Mouse (Mus musculus) layer of hippocampus, adult 9-11 months (tissue): ENCODE measurements at regions not wholly inside any gene's neighbourhood (a gene's known extent, or its start where the extent isn't known, plus 50 kb on each side); places are given as distances from the start of the nearest gene placed in this dataset.
A peak's percentile ranks its signal among the peaks of the same experiment; 100 is the strongest.

ENCODE experiments used
- DNase-seq: peaks from one replicate; pipeline ENCODE4 v3.0.0; 2022

DNA sequence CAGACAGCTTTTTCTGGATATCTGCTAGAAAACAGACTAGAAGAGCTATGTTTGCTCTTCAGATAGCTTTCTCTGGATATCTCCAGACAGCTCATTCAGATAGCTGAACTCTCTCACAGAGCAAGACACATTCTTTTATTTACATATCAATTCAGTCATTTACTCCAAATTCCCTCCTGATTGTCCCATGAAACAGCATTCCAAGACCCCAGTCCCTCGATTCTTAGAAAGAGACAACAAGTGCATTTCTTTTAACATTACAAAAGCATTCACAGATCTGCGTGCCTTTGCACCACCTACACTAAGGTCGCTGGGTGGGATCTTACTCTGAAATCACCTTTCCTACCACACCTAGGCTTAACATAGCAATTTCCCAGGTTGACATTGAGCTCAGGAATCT lies 1039.5 kb upstream of the Ddx18 start:
- DNase-seq, result no peak

DNA sequence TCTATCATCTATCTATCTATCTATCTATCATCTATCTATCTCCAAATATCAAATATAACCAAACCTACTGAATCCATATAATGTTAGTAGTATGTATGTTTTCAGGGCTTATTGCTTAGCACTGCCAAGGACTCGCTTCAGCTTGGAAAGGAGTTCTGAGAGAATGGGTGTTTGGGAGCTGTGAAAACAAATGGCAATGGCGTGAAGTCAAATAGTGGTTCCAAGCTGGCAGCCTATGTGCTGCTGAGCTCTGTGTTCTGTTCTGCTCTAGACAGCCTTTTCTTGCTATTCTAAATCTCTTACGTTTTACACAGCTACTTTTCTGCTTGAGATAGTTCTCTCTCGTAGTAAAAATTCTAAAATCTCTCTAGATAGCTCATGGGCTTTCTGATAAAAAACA lies 1008.2 kb upstream of the Ddx18 start:
- DNase-seq, result peak; percentile 15

DNA sequence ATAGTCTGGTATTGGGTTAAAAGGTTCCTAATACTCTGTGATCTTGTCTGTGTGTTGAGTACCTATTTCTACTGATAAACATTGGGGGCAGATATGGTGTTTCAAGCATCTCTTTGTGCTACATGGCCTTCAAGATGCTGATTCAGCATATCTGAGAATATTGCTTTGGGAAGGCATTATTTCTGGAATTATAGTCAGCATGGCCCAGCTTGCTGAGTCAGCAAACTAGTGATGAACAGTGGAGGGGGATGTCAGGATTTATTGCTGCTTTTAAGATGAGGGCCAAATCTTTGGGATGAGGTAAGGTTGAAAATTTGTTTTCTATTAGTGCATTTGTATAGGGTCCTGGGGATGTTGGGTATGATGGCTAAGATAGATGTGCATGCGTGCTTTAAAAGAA lies 983.8 kb upstream of the Ddx18 start:
- DNase-seq, result no peak

DNA sequence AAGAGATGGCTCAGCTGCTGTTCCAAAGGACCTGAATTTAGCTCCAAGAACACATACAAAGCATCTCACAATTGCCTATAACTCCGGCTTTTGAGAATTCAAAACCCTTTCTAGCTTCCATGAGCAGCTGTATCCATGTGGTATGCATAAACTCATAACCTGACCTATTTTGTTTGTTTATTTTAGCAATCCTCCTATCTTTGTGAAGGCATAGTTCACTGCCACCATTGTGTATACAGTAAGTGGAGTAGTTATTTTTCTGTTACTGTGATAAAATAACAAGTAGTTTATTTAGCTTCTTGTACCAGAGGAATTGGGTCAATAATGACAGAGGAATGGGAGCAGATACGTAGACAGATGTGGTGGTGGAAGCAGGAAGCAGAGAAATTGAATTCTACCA lies 941.8 kb upstream of the Ddx18 start:
- DNase-seq, result no peak

DNA sequence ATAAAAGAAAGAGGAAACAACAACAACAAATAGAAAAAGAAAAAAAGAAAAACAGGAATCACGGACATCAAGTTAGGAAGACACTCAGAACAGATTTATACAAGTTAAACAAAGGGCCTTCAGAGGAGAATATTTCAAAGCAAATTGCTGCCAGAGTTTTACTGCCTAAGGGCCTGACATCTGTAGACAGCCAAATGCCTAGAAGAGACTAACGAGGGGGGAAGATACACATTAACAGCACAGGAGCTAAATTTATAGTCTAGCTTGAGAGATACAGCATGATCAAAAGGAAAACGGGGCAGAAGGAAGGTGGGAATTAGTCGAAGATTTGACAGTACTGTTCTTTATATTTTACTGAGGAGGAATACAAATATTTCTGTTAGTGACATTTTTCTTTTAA lies 933.9 kb upstream of the Ddx18 start:
- no peak for DNase-seq

DNA sequence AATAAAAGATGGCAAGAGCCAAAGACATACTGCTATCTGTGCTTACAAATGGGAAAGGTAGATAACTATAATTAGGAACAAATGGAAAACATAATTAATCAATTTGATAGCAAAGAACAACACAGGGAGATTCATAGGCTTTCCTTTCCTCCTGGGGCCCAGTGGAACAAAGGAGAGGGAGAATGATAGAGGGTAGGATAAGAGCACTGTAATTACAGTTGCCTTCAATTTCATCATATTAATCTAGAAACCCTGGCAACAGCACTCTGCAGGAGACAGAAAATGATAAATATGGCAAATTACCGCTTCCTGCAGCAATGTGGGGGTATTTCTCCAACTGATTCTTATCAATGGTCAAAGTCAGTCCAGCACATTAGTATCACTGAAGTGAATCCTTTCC lies 910.2 kb upstream of the Ddx18 start:
- no peak for DNase-seq

DNA sequence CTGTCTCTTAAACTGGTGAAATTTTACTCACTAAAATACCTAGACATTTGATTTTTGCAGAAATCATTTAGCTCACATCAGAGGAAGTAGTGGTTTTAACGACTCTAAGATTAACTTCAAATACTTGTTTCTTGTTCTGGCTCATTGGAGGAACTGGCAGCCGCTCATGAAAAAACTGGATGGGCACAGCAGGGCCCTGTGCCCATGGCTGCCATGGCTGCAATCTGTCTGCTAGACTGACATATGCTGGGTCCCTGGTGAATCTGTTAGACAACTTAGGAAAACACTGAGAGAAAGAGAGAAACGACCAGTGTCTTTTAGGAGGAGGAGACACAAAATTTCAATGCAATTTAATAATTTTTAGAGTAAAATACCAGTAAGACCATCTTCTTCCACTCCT lies 896.1 kb upstream of the Ddx18 start:
- DNase-seq, result peak; percentile 32

DNA sequence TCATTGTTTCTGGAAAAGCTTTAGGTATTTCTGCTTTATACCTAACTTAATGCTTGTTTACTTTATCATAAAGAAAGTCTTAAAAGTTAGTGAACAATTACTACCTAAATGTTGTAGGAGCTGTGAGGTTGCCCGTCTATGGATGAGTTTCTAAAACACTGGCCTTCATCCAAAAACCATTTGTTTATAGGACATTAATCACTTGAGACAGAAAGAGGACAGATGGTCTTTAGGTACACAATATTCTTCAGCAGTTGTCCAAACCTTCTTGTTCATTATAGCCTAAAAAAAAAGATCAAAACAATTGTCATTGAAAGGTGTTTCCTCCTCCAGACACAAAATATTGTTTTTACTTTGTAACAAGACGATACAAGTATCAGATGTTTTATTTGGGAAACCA lies 891.3 kb upstream of the Ddx18 start:
- DNase-seq, result no peak

DNA sequence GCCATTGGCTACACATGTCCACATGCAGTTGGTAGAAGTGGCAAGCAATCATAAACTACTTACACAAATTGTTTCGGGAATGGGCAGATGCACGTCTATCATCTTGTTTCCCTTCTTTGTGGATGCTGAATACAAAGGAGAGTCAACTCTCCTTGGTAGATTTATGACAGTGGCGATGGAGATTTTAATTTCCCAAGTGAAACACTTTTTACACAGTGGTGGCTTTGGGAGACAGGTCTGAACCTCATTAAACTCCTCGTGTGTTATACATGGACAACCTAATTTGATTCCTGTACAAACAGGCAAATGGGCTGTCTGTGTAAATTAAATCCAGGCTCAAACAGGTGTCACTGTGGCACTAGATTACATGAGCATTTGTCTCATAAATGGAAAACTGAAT lies 887.1 kb upstream of the Ddx18 start:
- no peak for DNase-seq

DNA sequence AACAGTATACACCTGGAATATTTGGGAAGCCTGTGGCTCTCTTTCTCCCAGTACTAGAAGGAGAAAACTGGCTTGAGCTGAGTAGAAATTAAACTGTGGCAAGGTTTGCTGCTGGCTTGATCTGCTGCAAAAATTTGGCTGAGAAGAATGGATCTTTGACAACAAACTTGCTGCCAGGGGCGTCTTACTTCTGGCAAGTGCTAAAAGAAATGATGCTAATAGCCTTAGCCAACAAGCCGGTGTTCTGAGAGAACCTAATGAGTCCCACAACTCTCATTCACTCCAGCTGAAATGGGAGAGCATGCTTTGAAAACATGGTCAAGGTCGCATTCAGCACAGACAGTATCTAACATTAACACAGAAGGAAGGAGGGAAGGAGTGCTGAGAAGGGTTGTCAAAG lies 885.8 kb upstream of the Ddx18 start:
- no peak for DNase-seq

DNA sequence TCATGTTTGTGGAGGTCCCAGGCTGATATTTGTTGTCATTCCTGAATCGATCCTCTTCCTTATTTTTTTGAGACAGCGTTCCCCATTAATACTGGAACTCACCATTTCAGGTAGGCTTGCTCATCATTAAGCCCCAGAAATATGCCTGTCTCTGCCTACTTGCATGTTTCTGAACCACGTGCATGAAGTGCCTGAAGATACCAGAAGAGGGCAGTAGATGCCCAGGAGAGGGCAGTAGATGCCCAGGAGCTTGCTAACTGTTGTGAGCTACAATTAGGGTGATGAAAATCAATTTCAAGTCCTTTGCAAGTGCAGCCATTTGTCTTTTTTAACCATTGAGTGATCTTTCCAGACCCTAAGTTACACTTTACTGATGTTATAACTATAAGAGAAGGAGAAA lies 871.6 kb upstream of the Ddx18 start:
- DNase-seq, result no peak

DNA sequence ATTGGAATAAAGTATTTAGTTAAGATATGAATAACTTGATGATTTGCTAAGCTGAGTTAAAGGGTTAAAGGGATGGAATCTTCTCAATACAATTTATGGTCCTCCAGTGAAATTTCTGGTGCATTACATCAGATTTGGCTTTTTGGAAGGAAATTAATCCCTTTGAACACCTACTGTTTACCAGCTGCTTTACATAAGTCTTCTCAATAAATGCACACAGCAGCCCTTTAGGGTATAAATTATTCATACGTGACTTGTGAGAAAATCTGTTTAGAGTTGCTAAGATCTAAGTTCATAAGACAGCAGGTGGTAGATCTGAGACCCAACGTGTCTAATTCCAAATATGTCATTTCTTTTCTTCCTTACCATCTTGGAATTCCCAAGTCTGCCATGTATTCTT lies 855.7 kb upstream of the Ddx18 start:
- DNase-seq, result no peak

DNA sequence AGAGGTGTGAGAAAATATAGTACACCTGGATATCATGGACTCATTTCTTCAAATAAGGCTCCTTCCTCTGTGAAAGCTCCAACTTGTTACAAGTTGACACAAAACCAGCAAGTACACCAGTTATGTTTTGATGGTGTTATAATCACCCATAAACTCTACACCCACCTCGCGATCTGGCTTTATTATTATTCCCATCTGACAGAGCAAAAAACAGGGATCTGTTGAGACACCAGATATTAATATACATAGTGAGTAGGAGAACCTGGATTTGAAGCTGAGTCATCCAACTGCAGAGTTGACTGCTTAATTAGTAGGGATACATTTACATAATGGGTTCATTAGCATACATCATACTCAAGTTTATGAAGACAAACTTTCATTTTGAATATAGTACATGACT lies 828.6 kb upstream of the Ddx18 start:
- DNase-seq, result peak; percentile 78

DNA sequence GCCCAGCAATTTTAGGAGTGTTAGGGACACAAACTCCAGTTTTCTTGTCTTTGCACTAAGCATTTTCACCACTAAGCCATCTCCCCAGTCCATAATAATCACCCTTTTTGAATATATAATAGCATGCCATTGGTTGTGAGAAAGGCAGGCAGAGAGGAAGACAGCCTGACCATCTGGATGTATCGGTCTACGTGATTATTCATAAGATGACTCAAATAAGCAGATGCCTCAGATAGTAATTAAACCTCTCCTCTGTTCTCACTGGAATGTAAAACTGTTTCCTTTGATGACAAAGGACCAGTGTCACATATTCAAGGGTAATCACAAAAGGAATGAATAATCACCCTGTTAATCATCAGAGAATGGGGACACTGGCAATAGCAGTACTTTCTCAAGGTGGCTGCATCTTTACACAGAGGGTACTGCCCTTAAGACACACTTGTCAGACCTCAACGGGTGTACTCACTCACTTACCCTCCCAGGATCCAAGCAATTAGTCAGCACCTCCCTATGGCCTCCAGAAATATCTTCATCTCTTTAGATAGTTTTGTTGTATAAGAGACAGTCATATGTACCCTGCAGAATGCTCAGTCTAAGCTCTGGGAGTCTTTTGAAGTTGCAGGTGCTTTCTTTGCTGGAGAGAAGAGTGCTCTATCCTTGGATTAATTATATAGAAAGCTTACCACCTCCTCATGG lies 826.0 kb upstream of the Ddx18 start:
- DNase-seq, result peak; percentile 61

DNA sequence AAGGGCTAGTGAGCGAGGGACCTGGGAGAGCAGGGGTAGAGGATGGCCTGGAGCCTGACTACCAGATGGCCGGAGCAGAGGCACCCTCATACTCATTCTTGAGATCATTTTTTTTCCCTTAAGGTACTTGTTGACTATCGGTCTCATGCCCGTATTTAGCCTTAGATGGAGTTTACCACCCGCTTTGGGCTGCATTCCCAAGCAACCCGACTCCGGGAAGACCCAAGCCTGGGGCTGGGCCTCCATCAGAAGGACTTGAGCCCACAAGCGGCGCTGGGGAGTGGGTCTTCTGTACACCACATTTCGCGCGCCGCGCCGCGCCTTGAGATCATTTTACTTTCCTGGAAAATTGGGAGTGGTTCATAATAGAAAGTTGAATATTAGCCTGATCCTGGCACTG lies 789.2 kb upstream of the Ddx18 start:
- DNase-seq, result peak; percentile 81

DNA sequence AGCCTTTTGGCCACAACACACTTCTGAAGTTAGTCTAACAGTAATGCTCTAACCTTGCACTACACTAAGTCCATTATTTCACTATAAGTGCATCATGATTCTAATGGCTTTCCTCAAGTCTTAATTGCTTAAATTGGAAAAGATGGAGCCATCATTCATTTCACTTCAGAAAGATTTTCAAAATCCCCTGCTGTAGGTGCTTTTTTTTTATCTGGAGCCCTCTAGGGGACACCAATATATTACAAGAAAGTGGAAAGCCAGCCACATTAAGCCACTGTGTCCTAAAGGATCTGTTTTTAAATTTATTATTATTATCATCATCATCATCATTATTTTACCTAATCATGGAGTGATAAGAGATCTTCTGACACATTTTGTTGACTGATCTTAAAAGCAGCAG lies 783.7 kb upstream of the Ddx18 start:
- no peak for DNase-seq

DNA sequence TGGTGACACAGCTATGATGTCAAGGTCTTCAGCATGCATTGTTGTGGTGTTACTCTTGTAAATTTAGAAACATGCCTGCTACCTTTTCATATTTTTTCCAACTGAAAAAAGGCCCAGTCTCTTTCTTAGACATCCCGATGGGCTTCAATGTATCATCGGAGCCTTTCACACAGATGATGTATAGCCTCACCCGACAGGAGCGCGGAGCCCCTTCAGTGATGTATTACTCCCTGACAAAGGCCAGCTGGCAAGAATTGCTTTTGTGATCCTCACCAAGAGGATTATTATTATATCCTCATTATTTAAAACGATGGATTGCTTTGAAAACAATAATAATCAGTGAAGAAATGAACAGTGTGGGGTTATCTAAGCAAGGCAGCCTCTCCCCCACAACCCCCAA lies 765.5 kb upstream of the Ddx18 start:
- DNase-seq, result no peak

DNA sequence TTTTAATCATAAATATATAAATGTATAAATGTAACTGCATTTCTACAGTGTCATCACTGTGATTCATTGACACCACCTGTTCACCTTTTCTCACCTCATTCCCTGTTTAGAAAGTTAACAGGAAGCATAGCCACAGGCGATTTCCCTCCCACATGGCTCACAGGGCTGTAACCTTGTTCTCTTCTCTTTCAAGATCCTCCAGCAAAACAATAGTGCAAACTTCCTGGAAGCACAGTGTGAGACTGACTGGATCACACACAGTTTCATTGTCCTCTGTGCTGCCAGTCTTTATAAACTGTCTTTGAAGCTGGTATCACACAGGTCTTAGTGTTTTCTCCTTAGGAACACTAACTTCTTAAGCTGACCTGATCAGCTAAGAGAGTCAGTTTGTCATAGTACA lies 760.5 kb upstream of the Ddx18 start:
- DNase-seq, result no peak
